In genomic region chr11:69099915-69100345, GRCm38 (mm10) we compare ENCODE assay signal across 8 mouse cellular contexts. TPM values are rescaled to one million over a fixed set of nuclear protein-coding genes. Genes with fewer than 3 reads are reported as not detected.
DNase-seq lines count a peak whose midpoint lies in the region; ATAC-seq and TF ChIP-seq lines count a peak whose summit lies in the region.

No protein-coding gene starts in this region.

- H3K4me2 ChIP-seq in kidney, embryonic 14.5 days (replicated peaks; ENCODE audit: low read depth, low read length) = peak overlapping the region; percentile 96
- peak overlapping the region; percentile 89 for H3K4me2 ChIP-seq in liver, embryonic 12.5 days

- ATAC-seq in erythroblast, adult 5-6 weeks (replicated peaks; ENCODE audit: low FRiP score, poor library complexity, severe bottlenecking) = peak; percentile 29
- ATAC-seq in kidney, embryonic 14.5 days (ENCODE audit: low FRiP score, low TSS enrichment) = peak; percentile 22; the same call in 1 of the 2 replicates
- ATAC-seq in liver, embryonic 12.5 days = peak; percentile 41

- no peaks in the 10 kb centered on the region for H3K9me3 ChIP-seq in heart, embryonic 10.5 days
- no peaks in the 10 kb centered on the region for H3K9me3 ChIP-seq in kidney, embryonic 14.5 days (ENCODE audit: control insufficient read depth, low read length)
- no peaks in the 10 kb centered on the region for H3K9me3 ChIP-seq in liver, embryonic 12.5 days (replicated peaks)

- H3K27ac ChIP-seq in bone marrow, adult 2 months (ENCODE audit: control insufficient read depth, insufficient read depth, low read depth, low read length, poor library complexity) = peak overlapping the region; percentile 92
- peak overlapping the region; percentile 90 for H3K27ac ChIP-seq in heart, embryonic 10.5 days
- H3K27ac ChIP-seq in kidney, embryonic 14.5 days (ENCODE audit: low read depth, low read length) = peak overlapping the region; percentile 88
- peak overlapping the region; percentile 91 for H3K27ac ChIP-seq in liver, embryonic 12.5 days

- peak overlapping the region; percentile 70 for H3K4me3 ChIP-seq in bone marrow, adult 2 months (replicated peaks; ENCODE audit: control insufficient read depth, low read depth, low read length)
- peak overlapping the region; percentile 73 for H3K4me3 ChIP-seq in heart, embryonic 10.5 days
- H3K4me3 ChIP-seq in kidney, embryonic 14.5 days (ENCODE audit: low read length) = peak overlapping the region; percentile 51
- peak overlapping the region; percentile 64 for H3K4me3 ChIP-seq in liver, embryonic 12.5 days

- WGBS in bone marrow, adult 2 months = under 1% methylated on average over 23 of the region's 23 CpGs
- WGBS in heart, embryonic 10.5 days = under 1% methylated on average over 23 of the region's 23 CpGs
- 1% methylated on average over 23 of the region's 23 CpGs for WGBS in kidney, embryonic 14.5 days
- WGBS in liver, embryonic 12.5 days (ENCODE audit: insufficient replicate concordance) = 2% methylated on average over 23 of the region's 23 CpGs

- peak; percentile 95 for DNase-seq in B cell, adult 2 months
- peak; percentile 96 for DNase-seq in heart, embryonic 10.5 days (ENCODE audit: low spot score)
- peak; percentile 95 for DNase-seq in naive thymus-derived CD4-positive, alpha-beta T cell, adult 2 months (ENCODE audit: low read depth)
- peak; percentile 97 for DNase-seq in splenic B cell, adult 2 months (ENCODE audit: low read depth, low spot score)

- TF ChIP-seq CTCF in bone marrow, adult 2 months (IDR thresholded peaks at IDR 0.05; ENCODE audit: control insufficient read depth, insufficient read depth, low read length) = peak; percentile 12; the same call in 1 of the 2 replicates

- TF ChIP-seq POLR2A in bone marrow, adult 2 months (IDR thresholded peaks at IDR 0.05; ENCODE audit: borderline replicate concordance, control insufficient read depth, low read depth, low read length) = peak; percentile 51; the same call in 1 of the 2 replicates

- peaks cover 46% of the 10 kb centered on the region for H3K36me3 ChIP-seq in heart, embryonic 10.5 days
- H3K36me3 ChIP-seq in kidney, embryonic 14.5 days (ENCODE audit: control insufficient read depth, insufficient read depth, low read length) = peaks cover 44% of the 10 kb centered on the region
- H3K36me3 ChIP-seq in liver, embryonic 12.5 days = peaks cover 45% of the 10 kb centered on the region
- H3K36me3 ChIP-seq in splenic B cell, adult 2 months (ENCODE audit: control insufficient read depth, insufficient read depth, low read length, poor library complexity, severe bottlenecking) = peaks cover 36% of the 10 kb centered on the region

- H3K9ac ChIP-seq in kidney, embryonic 14.5 days (ENCODE audit: low read depth, low read length) = peak overlapping the region; percentile 67
- H3K9ac ChIP-seq in liver, embryonic 12.5 days = peak overlapping the region; percentile 77

- no peaks in the 10 kb centered on the region for H3K27me3 ChIP-seq in heart, embryonic 10.5 days (ENCODE audit: insufficient read depth, poor library complexity, severe bottlenecking)
- no peaks in the 10 kb centered on the region for H3K27me3 ChIP-seq in kidney, embryonic 14.5 days (ENCODE audit: control insufficient read depth, insufficient read depth, low read length)
- no peaks in the 10 kb centered on the region for H3K27me3 ChIP-seq in liver, embryonic 12.5 days (replicated peaks)
- no peaks in the 10 kb centered on the region for H3K27me3 ChIP-seq in splenic B cell, adult 2 months (ENCODE audit: control insufficient read depth, insufficient read depth, low read length, poor library complexity, severe bottlenecking)

- peaks cover 13% of the 10 kb centered on the region; the same call in 1 of the 2 replicates for H3K4me1 ChIP-seq in bone marrow, adult 2 months (ENCODE audit: control insufficient read depth, insufficient read depth, low read length)
- H3K4me1 ChIP-seq in heart, embryonic 10.5 days = peaks cover 56% of the 10 kb centered on the region
- peaks cover 48% of the 10 kb centered on the region for H3K4me1 ChIP-seq in kidney, embryonic 14.5 days (ENCODE audit: control insufficient read depth, insufficient read depth, low read length)
- peaks cover 61% of the 10 kb centered on the region for H3K4me1 ChIP-seq in liver, embryonic 12.5 days

RNA-seq across cellular contexts. Expression of gene Per1, which starts 4.9 kb away (rescaled TPM):
- 28.8 and 46.2 TPM in 2 replicates for polyA plus RNA-seq in bone marrow, adult 2 months (2011; ENCODE audit: insufficient read depth, insufficient read length, low replicate concordance, missing spikeins)
- total RNA-seq in erythroblast, adult 5-6 weeks (2015; ENCODE audit: low replicate concordance) = 2.3 and 3.1 TPM in 2 replicates
- total RNA-seq in erythroblast, adult 5-6 weeks (2017; ENCODE audit: low replicate concordance) = 1.7 and 1.9 TPM in 2 replicates
- 8.0 and 8.8 TPM in 2 replicates for polyA plus RNA-seq in heart, embryonic 10.5 days (2016; fragmentation: Nextera tagmentation; extraction: Ambion mirVana)
- polyA plus RNA-seq in kidney, embryonic 14.5 days (2014; fragmentation: Nextera tagmentation; extraction: Ambion mirVana) = 6.1 and 8.9 TPM in 2 replicates
- 2.5 and 4.0 TPM in 2 replicates for polyA plus RNA-seq in liver, embryonic 12.5 days (2016; fragmentation: Nextera tagmentation; extraction: Ambion mirVana)

RNA-seq across cellular contexts. Expression of gene Vamp2, which starts 11.6 kb away (rescaled TPM):
- 50.5 and 55.9 TPM in 2 replicates for polyA plus RNA-seq in bone marrow, adult 2 months (2011; ENCODE audit: insufficient read depth, insufficient read length, low replicate concordance, missing spikeins)
- 50.3 and 58.7 TPM in 2 replicates for total RNA-seq in erythroblast, adult 5-6 weeks (2015; ENCODE audit: low replicate concordance)
- total RNA-seq in erythroblast, adult 5-6 weeks (2017; ENCODE audit: low replicate concordance) = 12.4 and 17.8 TPM in 2 replicates
- 85.8 and 93.0 TPM in 2 replicates for polyA plus RNA-seq in heart, embryonic 10.5 days (2016; fragmentation: Nextera tagmentation; extraction: Ambion mirVana)
- 57.5 and 86.5 TPM in 2 replicates for polyA plus RNA-seq in kidney, embryonic 14.5 days (2014; fragmentation: Nextera tagmentation; extraction: Ambion mirVana)
- polyA plus RNA-seq in liver, embryonic 12.5 days (2016; fragmentation: Nextera tagmentation; extraction: Ambion mirVana) = 26.3 and 27.5 TPM in 2 replicates

RNA-seq across cellular contexts. Expression of gene Hes7, which starts 20.3 kb away (rescaled TPM):
- 1.1 TPM in 1 of 2 replicates, not detected in the other for polyA plus RNA-seq in bone marrow, adult 2 months (2011; ENCODE audit: insufficient read depth, insufficient read length, low replicate concordance, missing spikeins)
- total RNA-seq in erythroblast, adult 5-6 weeks (2015; ENCODE audit: low replicate concordance) = not detected in 2 replicates
- total RNA-seq in erythroblast, adult 5-6 weeks (2017; ENCODE audit: low replicate concordance) = not detected in 2 replicates
- 0.60 and 0.63 TPM in 2 replicates for polyA plus RNA-seq in heart, embryonic 10.5 days (2016; fragmentation: Nextera tagmentation; extraction: Ambion mirVana)
- 0.23 and 0.41 TPM in 2 replicates for polyA plus RNA-seq in kidney, embryonic 14.5 days (2014; fragmentation: Nextera tagmentation; extraction: Ambion mirVana)
- polyA plus RNA-seq in liver, embryonic 12.5 days (2016; fragmentation: Nextera tagmentation; extraction: Ambion mirVana) = 0.44 and 0.46 TPM in 2 replicates

RNA-seq across cellular contexts. Expression of gene 9130213A22Rik, which starts 22.5 kb away (rescaled TPM):
- polyA plus RNA-seq in bone marrow, adult 2 months (2011; ENCODE audit: insufficient read depth, insufficient read length, low replicate concordance, missing spikeins) = not detected in 2 replicates
- total RNA-seq in erythroblast, adult 5-6 weeks (2015; ENCODE audit: low replicate concordance) = not detected in 2 replicates
- not detected in 2 replicates for total RNA-seq in erythroblast, adult 5-6 weeks (2017; ENCODE audit: low replicate concordance)
- 0.16 and 0.17 TPM in 2 replicates for polyA plus RNA-seq in heart, embryonic 10.5 days (2016; fragmentation: Nextera tagmentation; extraction: Ambion mirVana)
- polyA plus RNA-seq in kidney, embryonic 14.5 days (2014; fragmentation: Nextera tagmentation; extraction: Ambion mirVana) = 0.11 and 0.43 TPM in 2 replicates
- 0.14 TPM in 1 of 2 replicates, not detected in the other for polyA plus RNA-seq in liver, embryonic 12.5 days (2016; fragmentation: Nextera tagmentation; extraction: Ambion mirVana)

RNA-seq across cellular contexts. Expression of gene Aloxe3, which starts 25.8 kb away (rescaled TPM):
- polyA plus RNA-seq in bone marrow, adult 2 months (2011; ENCODE audit: insufficient read depth, insufficient read length, low replicate concordance, missing spikeins) = 0.82 TPM in 1 of 2 replicates, not detected in the other
- total RNA-seq in erythroblast, adult 5-6 weeks (2015; ENCODE audit: low replicate concordance) = not detected in 2 replicates
- total RNA-seq in erythroblast, adult 5-6 weeks (2017; ENCODE audit: low replicate concordance) = 0.51 TPM in 1 of 2 replicates, not detected in the other
- 0.16 and 0.25 TPM in 2 replicates for polyA plus RNA-seq in heart, embryonic 10.5 days (2016; fragmentation: Nextera tagmentation; extraction: Ambion mirVana)
- polyA plus RNA-seq in kidney, embryonic 14.5 days (2014; fragmentation: Nextera tagmentation; extraction: Ambion mirVana) = 0.54 and 1.1 TPM in 2 replicates
- not detected in 2 replicates for polyA plus RNA-seq in liver, embryonic 12.5 days (2016; fragmentation: Nextera tagmentation; extraction: Ambion mirVana)

Comparison
In these comparisons a context has a peak if more than half of its experiments do, and no peak if none do; other contexts are left out.
1. Peak in every context shown above with its lines: DNase-seq, ATAC-seq, H3K4me3 ChIP-seq and H3K27ac ChIP-seq.